Mouse (Mus musculus): ENCODE data around the gene Slc35f1.

DNA sequence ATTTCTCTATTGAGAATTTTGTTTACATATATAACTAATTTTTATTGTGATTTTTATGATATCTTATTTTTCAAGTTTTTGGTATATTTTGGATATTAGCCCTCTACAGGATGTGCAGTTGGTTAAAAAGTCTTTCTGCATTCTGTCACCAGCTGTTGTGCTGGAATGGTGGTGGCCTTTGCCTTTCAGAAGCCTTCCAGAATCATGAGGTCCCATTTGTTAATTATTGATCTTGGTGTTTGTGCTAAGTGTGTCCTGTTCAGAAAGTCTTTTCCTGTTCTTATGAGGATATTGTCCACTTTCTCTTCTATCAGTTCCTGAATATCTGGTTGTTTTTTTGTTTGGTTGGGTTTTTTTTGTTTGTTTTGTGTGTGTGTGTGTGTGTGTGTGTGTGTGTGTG lies 362.2 kb downstream of the Slc35f1 start:
- TF ChIP-seq EP300 (IDR thresholded peaks at IDR 0.05; ENCODE audit: low read depth) (no peak), CTCF (IDR thresholded peaks at IDR 0.05; ENCODE audit: low read depth) (no peak)

Measured in liver, postnatal 0 days (tissue).